Mouse (Mus musculus) liver, embryonic 14.5 days (tissue): ENCODE results near the gene Fmnl2.

Experiments
- CTCF ChIP-seq: IDR thresholded peaks from 2 replicates; pipeline ENCODE4 v1.5.1; 2016; ENCODE audit warnings: antibody characterized with exemption, low read depth, control low read depth
- EP300 ChIP-seq: IDR thresholded peaks from 2 replicates; pipeline ENCODE4 v1.6.1; 2016; ENCODE audit warnings: antibody characterized with exemption, low read depth

DNA sequence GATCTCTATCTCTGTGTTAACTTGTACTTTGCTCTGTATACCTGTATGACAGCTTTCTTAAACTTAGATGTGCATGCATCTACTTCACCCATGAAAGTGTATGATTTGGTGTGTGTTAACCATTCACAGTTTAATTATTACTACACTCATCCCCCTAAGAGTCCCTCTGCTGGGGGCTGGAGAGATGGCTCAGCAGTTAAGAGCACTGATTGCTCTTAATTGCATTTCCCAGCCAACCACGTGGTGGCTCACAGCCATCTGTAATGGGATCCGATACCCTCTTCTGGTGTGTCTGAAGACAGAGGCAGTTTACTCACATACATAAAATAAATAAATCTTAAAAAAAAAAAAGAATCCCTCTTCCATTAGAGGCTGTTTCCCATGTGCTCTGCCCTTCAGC is 242.4 kb downstream of the Fmnl2 start:
- no peak for TF ChIP-seq CTCF
- TF ChIP-seq EP300: no peak
